Mouse (Mus musculus) thymus, adult 2 months (tissue): ENCODE data around the gene Fcgr1.

ENCODE experiments used
- CTCF ChIP-seq: fragments of 200-500 bp; IDR thresholded peaks from 2 replicates; pipeline ENCODE4 v1.5.1; 2012; ENCODE audit warnings: mild to moderate bottlenecking, control low read depth, low read length, moderate library complexity, borderline replicate concordance; ENCODE audit not compliant: control insufficient read depth, poor library complexity, insufficient read depth; ENCODE audit errors: extremely low read depth
- POLR2A ChIP-seq: fragments of 200-500 bp; IDR thresholded peaks from 2 replicates; pipeline ENCODE4 v1.6.1; 2012; ENCODE audit warnings: mild to moderate bottlenecking, low read length, control low read depth, moderate library complexity; ENCODE audit not compliant: control insufficient read depth, poor library complexity, insufficient read depth; ENCODE audit errors: extremely low read depth

DNA sequence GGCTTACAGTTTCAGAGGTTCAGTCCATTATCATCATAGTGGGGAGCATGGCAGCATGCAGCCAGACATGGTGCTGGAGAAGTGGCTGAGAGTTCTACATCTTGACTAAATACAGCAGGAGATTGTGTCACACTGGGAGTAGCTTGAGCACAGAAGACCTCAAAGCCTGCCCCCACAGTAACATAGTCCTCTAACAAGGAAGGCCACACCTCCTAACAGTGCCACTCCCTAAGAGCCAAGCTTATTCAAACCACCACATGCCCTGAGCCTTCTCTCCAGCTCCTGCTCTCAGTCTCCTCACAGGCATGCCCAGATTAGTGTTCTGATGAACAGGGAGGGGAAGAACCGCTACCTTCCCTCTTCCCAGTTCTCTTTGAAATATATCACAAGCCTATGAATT is 42.9 kb upstream of the Fcgr1 start:
- TF ChIP-seq CTCF, result no peak
- no peak for TF ChIP-seq POLR2A
